In the genomic region with DNA sequence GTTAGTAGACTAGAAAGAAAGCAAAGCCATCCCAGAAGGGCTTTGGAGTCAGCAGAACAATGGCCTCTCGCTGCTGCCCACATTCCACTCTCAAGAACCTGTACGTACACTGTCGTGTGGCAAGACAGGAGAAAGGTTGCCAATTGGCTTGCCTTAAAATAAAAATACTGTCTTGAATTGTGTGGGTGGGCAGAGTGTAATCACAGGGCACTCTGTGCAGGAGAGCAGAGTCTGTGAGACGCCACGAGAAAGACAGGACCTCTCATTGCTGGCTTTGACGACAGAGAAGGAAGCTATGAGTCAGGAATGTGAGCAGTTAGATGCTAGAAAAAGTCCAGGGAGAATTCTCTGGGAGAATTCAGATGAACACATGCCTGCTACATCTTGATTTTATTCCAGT, we compare ENCODE assay signal across 24 mouse cellular contexts. TPM values are rescaled to one million over a fixed set of nuclear protein-coding genes. Genes with fewer than 3 reads are reported as not detected.
DNase-seq lines count a peak whose midpoint lies in the region; ATAC-seq and TF ChIP-seq lines count a peak whose summit lies in the region.
"Had no signal": no experiment of that assay in that cellular context is flagged by ENCODE, and none has a peak within 500 bp of the region (broad histone marks: within the 10 kb centered on the region; RNA-seq: fewer than 3 reads in every experiment).

No protein-coding gene starts in this region.

- no peak overlapping the region for H3K9ac ChIP-seq in embryonic facial prominence, embryonic 14.5 days (ENCODE audit: low read depth, low read length)
- no peak overlapping the region for H3K9ac ChIP-seq in heart, embryonic 13.5 days
- H3K9ac ChIP-seq: hindbrain, embryonic 15.5 days; limb, embryonic 13.5 days; liver, embryonic 12.5 days; midbrain, embryonic 12.5 days; neural tube, embryonic 15.5 days had no signal

- no peaks in the 10 kb centered on the region for H3K27me3 ChIP-seq in embryonic facial prominence, embryonic 14.5 days (replicated peaks; ENCODE audit: control insufficient read depth, insufficient read depth, low read length)
- H3K27me3 ChIP-seq in embryonic facial prominence, embryonic 10.5 days (replicated peaks; ENCODE audit: low read depth, poor library complexity, severe bottlenecking), result no peaks in the 10 kb centered on the region
- no peaks in the 10 kb centered on the region for H3K27me3 ChIP-seq in heart, embryonic 13.5 days (replicated peaks)
- no peaks in the 10 kb centered on the region for H3K27me3 ChIP-seq in thymus, adult 2 months (ENCODE audit: control insufficient read depth, insufficient read depth, low read length)
- H3K27me3 ChIP-seq: hindbrain, embryonic 15.5 days; limb, embryonic 13.5 days; liver, embryonic 12.5 days; midbrain, embryonic 12.5 days; neural tube, embryonic 15.5 days had no signal

- H3K36me3 ChIP-seq in embryonic facial prominence, embryonic 14.5 days (ENCODE audit: control insufficient read depth, insufficient read depth, low read length), result peaks cover 48% of the 10 kb centered on the region
- H3K36me3 ChIP-seq in embryonic facial prominence, embryonic 10.5 days (replicated peaks), result peaks cover 86% of the 10 kb centered on the region
- peaks cover 75% of the 10 kb centered on the region for H3K36me3 ChIP-seq in heart, embryonic 13.5 days
- peaks cover 39% of the 10 kb centered on the region for H3K36me3 ChIP-seq in thymus, adult 2 months (ENCODE audit: control insufficient read depth, insufficient read depth, low read length)

- no peaks in the 10 kb centered on the region for H3K9me3 ChIP-seq in embryonic facial prominence, embryonic 14.5 days (ENCODE audit: control insufficient read depth, low read length)
- no peaks in the 10 kb centered on the region for H3K9me3 ChIP-seq in embryonic facial prominence, embryonic 10.5 days
- no peaks in the 10 kb centered on the region for H3K9me3 ChIP-seq in heart, embryonic 13.5 days
- H3K9me3 ChIP-seq: hindbrain, embryonic 15.5 days; limb, embryonic 13.5 days; liver, embryonic 12.5 days; midbrain, embryonic 12.5 days; neural tube, embryonic 15.5 days had no signal

- no peak overlapping the region for H3K4me3 ChIP-seq in embryonic facial prominence, embryonic 14.5 days (ENCODE audit: low read depth, low read length)
- no peak overlapping the region for H3K4me3 ChIP-seq in embryonic facial prominence, embryonic 10.5 days
- H3K4me3 ChIP-seq in heart, embryonic 13.5 days, result no peak overlapping the region; the same call in 1 of the 2 replicates
- H3K4me3 ChIP-seq in thymus, adult 2 months (ENCODE audit: control insufficient read depth, insufficient read depth, low read length), result no peak overlapping the region
- H3K4me3 ChIP-seq: hindbrain, embryonic 15.5 days; limb, embryonic 13.5 days; liver, embryonic 12.5 days; midbrain, embryonic 12.5 days; neural tube, embryonic 15.5 days had no signal

- peak; percentile 9 for DNase-seq in embryonic facial prominence, embryonic 14.5 days (ENCODE audit: low spot score)
- DNase-seq in embryonic facial prominence, embryonic 10.5 days (ENCODE audit: low spot score), result no peak
- DNase-seq in heart, adult 18-20 months, result no peak
- peak; percentile 24 for DNase-seq in right cerebral cortex, adult 18-20 months
- no peak for DNase-seq in right cerebral cortex, postnatal 10 days (ENCODE audit: low spot score in 2 of 2)
- no peak for DNase-seq in gastrocnemius, postnatal 10 days
- no peak for DNase-seq in thymus, adult 2 months
- DNase-seq: adrenal gland, postnatal 25 days; cerebellum, adult 11-12 months; cerebellum, postnatal 10 days; heart, postnatal 14 days; kidney, adult 2 months; layer of hippocampus, adult 9-11 months; lung, adult 18-20 months; right cerebral cortex, postnatal 14 days; thymus, postnatal 4 days had no signal

- ATAC-seq in embryonic facial prominence, embryonic 14.5 days (ENCODE audit: low read depth), result no peak
- no peak for ATAC-seq in heart, embryonic 13.5 days (ENCODE audit: extremely low read depth, insufficient number of reproducible peaks, low FRiP score, low TSS enrichment)
- ATAC-seq: forebrain, embryonic 14.5 days; liver, embryonic 12.5 days had no signal

- TF ChIP-seq POLR2A in thymus, adult 2 months (IDR thresholded peaks at IDR 0.05; ENCODE audit: control insufficient read depth, extremely low read depth, insufficient read depth, low read length, poor library complexity), result no peak

- H3K4me1 ChIP-seq in embryonic facial prominence, embryonic 14.5 days (ENCODE audit: control insufficient read depth, insufficient read depth, low read length), result no peaks in the 10 kb centered on the region
- H3K4me1 ChIP-seq in embryonic facial prominence, embryonic 10.5 days, result 0 out of 2 replicates have a peak, but pooled peaks cover 3% of the 10 kb centered on the region
- peaks cover 26% of the 10 kb centered on the region for H3K4me1 ChIP-seq in heart, embryonic 13.5 days
- H3K4me1 ChIP-seq in thymus, adult 2 months (replicated peaks; ENCODE audit: control insufficient read depth, insufficient read depth, low read length), result peaks cover 5% of the 10 kb centered on the region
- H3K4me1 ChIP-seq: hindbrain, embryonic 15.5 days; limb, embryonic 13.5 days; midbrain, embryonic 12.5 days; neural tube, embryonic 15.5 days had no signal

- 57% methylated on average over 6 of the region's 6 CpGs for WGBS in embryonic facial prominence, embryonic 14.5 days
- WGBS in embryonic facial prominence, embryonic 10.5 days, result 84% methylated on average over 6 of the region's 6 CpGs
- 29% methylated on average over 6 of the region's 6 CpGs for WGBS in heart, embryonic 13.5 days
- 89% methylated on average over 6 of the region's 6 CpGs for WGBS in thymus, adult 2 months

- no peak for TF ChIP-seq CTCF in thymus, adult 2 months (IDR thresholded peaks at IDR 0.05; ENCODE audit: borderline replicate concordance, control insufficient read depth, extremely low read depth, insufficient read depth, low read length, poor library complexity)

- H3K4me2 ChIP-seq in embryonic facial prominence, embryonic 14.5 days (ENCODE audit: low read depth, low read length), result no peak overlapping the region
- H3K4me2 ChIP-seq in heart, embryonic 13.5 days, result peak overlapping the region; percentile 31
- H3K4me2 ChIP-seq: hindbrain, embryonic 15.5 days; limb, embryonic 13.5 days; liver, embryonic 12.5 days; midbrain, embryonic 12.5 days; neural tube, embryonic 15.5 days had no signal

- no peak overlapping the region for H3K27ac ChIP-seq in embryonic facial prominence, embryonic 14.5 days (replicated peaks; ENCODE audit: low read depth, low read length)
- H3K27ac ChIP-seq in embryonic facial prominence, embryonic 10.5 days (replicated peaks), result no peak overlapping the region
- H3K27ac ChIP-seq in heart, embryonic 13.5 days (replicated peaks), result peak overlapping the region; percentile 74
- no peak overlapping the region for H3K27ac ChIP-seq in thymus, adult 2 months (ENCODE audit: control insufficient read depth, insufficient read depth, low read length)
- H3K27ac ChIP-seq: hindbrain, embryonic 15.5 days; kidney, postnatal 0 days; limb, embryonic 13.5 days; liver, embryonic 12.5 days; midbrain, embryonic 12.5 days; neural tube, embryonic 15.5 days had no signal

RNA-seq across cellular contexts. Expression of gene Fam120a, which starts 33.2 kb away (rescaled TPM):
- 38.3 and 39.7 TPM in 2 replicates for polyA plus RNA-seq in embryonic facial prominence, embryonic 14.5 days (2014; fragmentation: Nextera tagmentation; extraction: Ambion mirVana)
- polyA plus RNA-seq in embryonic facial prominence, embryonic 10.5 days (2016; fragmentation: Nextera tagmentation; extraction: Ambion mirVana), result 16.0 and 16.7 TPM in 2 replicates
- polyA plus RNA-seq in heart, embryonic 13.5 days (2015; fragmentation: Nextera tagmentation; extraction: Ambion mirVana), result 17.2 and 17.8 TPM in 2 replicates
- total RNA-seq in heart, adult 18-20 months (2021), result 100 to 1,000 TPM; 102 to 104 TPM
- total RNA-seq in gastrocnemius, postnatal 10 days (2021), result 100 to 1,000 TPM in 1 of 2 experiments, 10 to 100 TPM in 1; 96.4 to 101 TPM
- polyA plus RNA-seq in thymus, adult 2 months (2012; rRNA removed), result 120 and 142 TPM in 2 replicates

Comparison
In these comparisons a context has a peak if more than half of its experiments do, and no peak if none do; other contexts are left out.
1. DNase-seq: peak in embryonic facial prominence, embryonic 14.5 days (single experiment) and right cerebral cortex, adult 18-20 months (single experiment); none in embryonic facial prominence, embryonic 10.5 days (single experiment), heart, adult 18-20 months (0 of 2), right cerebral cortex, postnatal 10 days (0 of 2), gastrocnemius, postnatal 10 days (single experiment) and thymus, adult 2 months (single experiment).